In genomic region chr17:30852345-30852744, GRCm38 (mm10) we compare ENCODE assay signal across 21 mouse cellular contexts. TPM values are rescaled to one million over a fixed set of nuclear protein-coding genes. Genes with fewer than 3 reads are reported as not detected.
DNase-seq lines count a peak whose midpoint lies in the region; ATAC-seq and TF ChIP-seq lines count a peak whose summit lies in the region.
"Had no signal": no experiment of that assay in that cellular context is flagged by ENCODE, and none has a peak within 500 bp of the region (broad histone marks: within the 10 kb centered on the region; RNA-seq: fewer than 3 reads in every experiment).

No protein-coding gene starts in this region.

- no peak for TF ChIP-seq EP300 in heart, adult 2 months (IDR thresholded peaks at IDR 0.05; ENCODE audit: insufficient read depth, low read depth, low read length)
- TF ChIP-seq EP300 in liver, postnatal 0 days (IDR thresholded peaks at IDR 0.05; ENCODE audit: low read depth) = no peak

- no peak overlapping the region for H3K9ac ChIP-seq in heart, adult 2 months (ENCODE audit: low read depth, low read length)
- H3K9ac ChIP-seq in liver, postnatal 0 days (replicated peaks) = no peak overlapping the region
- H3K9ac ChIP-seq in liver, embryonic 12.5 days = no peak overlapping the region
- H3K9ac ChIP-seq in midbrain, embryonic 14.5 days (replicated peaks; ENCODE audit: low read length) = no peak overlapping the region
- H3K9ac ChIP-seq: heart, embryonic 12.5 days; hindbrain, embryonic 14.5 days; intestine, embryonic 15.5 days; lung, embryonic 15.5 days; neural tube, embryonic 12.5 days had no signal

- TF ChIP-seq CTCF in heart, adult 2 months (IDR thresholded peaks at IDR 0.05) = 0 out of 2 replicates have a peak, but pooled peaks have one; percentile 9
- TF ChIP-seq CTCF in liver, postnatal 0 days (IDR thresholded peaks at IDR 0.05; ENCODE audit: low read depth) = peak; percentile 18; the same call in 1 of the 2 replicates
- TF ChIP-seq CTCF in E14TG2a.4 (conservative IDR thresholded peaks at IDR 0.05; ENCODE audit: low read length) = peak; percentile 86

- H3K9me3 ChIP-seq in liver, postnatal 0 days (ENCODE audit: low read length) = no peaks in the 10 kb centered on the region
- H3K9me3 ChIP-seq in liver, embryonic 12.5 days (replicated peaks) = no peaks in the 10 kb centered on the region
- no peaks in the 10 kb centered on the region for H3K9me3 ChIP-seq in E14TG2a.4 (ENCODE audit: low read length)
- H3K9me3 ChIP-seq in midbrain, embryonic 14.5 days (ENCODE audit: control insufficient read depth, low read length) = no peaks in the 10 kb centered on the region
- H3K9me3 ChIP-seq: intestine, embryonic 15.5 days; lung, embryonic 15.5 days; midbrain, embryonic 10.5 days; neural tube, embryonic 12.5 days had no signal

- H3K4me3 ChIP-seq in heart, adult 2 months = no peak overlapping the region
- H3K4me3 ChIP-seq in liver, postnatal 0 days (ENCODE audit: low read depth, low read length) = no peak overlapping the region
- no peak overlapping the region for H3K4me3 ChIP-seq in liver, embryonic 12.5 days
- no peak overlapping the region for H3K4me3 ChIP-seq in E14TG2a.4 (replicated peaks; ENCODE audit: low read length)
- H3K4me3 ChIP-seq in midbrain, embryonic 14.5 days (replicated peaks; ENCODE audit: low read depth, low read length) = no peak overlapping the region
- H3K4me3 ChIP-seq: heart, embryonic 12.5 days; intestine, embryonic 15.5 days; lung, embryonic 15.5 days; midbrain, embryonic 10.5 days; neural tube, embryonic 12.5 days had no signal

- H3K27me3 ChIP-seq in heart, adult 2 months (ENCODE audit: control insufficient read depth, insufficient read depth, low read length) = no peaks in the 10 kb centered on the region
- no peaks in the 10 kb centered on the region for H3K27me3 ChIP-seq in liver, postnatal 0 days (ENCODE audit: insufficient read depth, low read length)
- H3K27me3 ChIP-seq in liver, embryonic 12.5 days (replicated peaks) = no peaks in the 10 kb centered on the region
- H3K27me3 ChIP-seq in E14TG2a.4 (ENCODE audit: insufficient read depth, low read length) = no peaks in the 10 kb centered on the region
- no peaks in the 10 kb centered on the region for H3K27me3 ChIP-seq in midbrain, embryonic 14.5 days (ENCODE audit: control insufficient read depth, insufficient read depth, low read length)
- H3K27me3 ChIP-seq: heart, embryonic 12.5 days; intestine, embryonic 15.5 days; lung, embryonic 15.5 days; neural tube, embryonic 12.5 days had no signal

- no peaks in the 10 kb centered on the region for H3K79me2 ChIP-seq in heart, adult 2 months (replicated peaks; ENCODE audit: control insufficient read depth, insufficient read depth, low read length)

- TF ChIP-seq POLR2A in heart, adult 2 months (IDR thresholded peaks at IDR 0.05; ENCODE audit: insufficient read depth, low read depth, low read length) = no peak

- intact Hi-C loops in heart, adult 2 months (cut with DNase I) = no loop called here
- intact Hi-C loops in heart, postnatal 10 days (cut with DNase I) = no loop called here

- no peaks in the 10 kb centered on the region for H3K36me3 ChIP-seq in heart, adult 2 months (ENCODE audit: control insufficient read depth, insufficient read depth, low read length)
- H3K36me3 ChIP-seq in liver, postnatal 0 days (replicated peaks; ENCODE audit: insufficient read depth, low read length) = no peaks in the 10 kb centered on the region
- no peaks in the 10 kb centered on the region for H3K36me3 ChIP-seq in liver, embryonic 12.5 days
- H3K36me3 ChIP-seq in E14TG2a.4 (ENCODE audit: insufficient read depth, low read length) = peaks cover 60% of the 10 kb centered on the region
- H3K36me3 ChIP-seq in midbrain, embryonic 14.5 days (ENCODE audit: control insufficient read depth, insufficient read depth, low read length) = no peaks in the 10 kb centered on the region
- H3K36me3 ChIP-seq: heart, embryonic 12.5 days; intestine, embryonic 15.5 days; lung, embryonic 15.5 days; midbrain, embryonic 10.5 days; neural tube, embryonic 12.5 days had no signal

- no peak for ATAC-seq in liver, postnatal 0 days
- ATAC-seq in liver, embryonic 12.5 days = no peak
- no peak for ATAC-seq in midbrain, embryonic 14.5 days (ENCODE audit: low FRiP score, low TSS enrichment)
- ATAC-seq: intestine, embryonic 15.5 days had no signal

- no peak overlapping the region for H3K27ac ChIP-seq in heart, adult 2 months
- H3K27ac ChIP-seq in liver, postnatal 0 days (ENCODE audit: low read depth) = no peak overlapping the region
- no peak overlapping the region for H3K27ac ChIP-seq in liver, embryonic 12.5 days
- no peak overlapping the region for H3K27ac ChIP-seq in midbrain, embryonic 14.5 days (replicated peaks; ENCODE audit: low read depth, low read length)
- H3K27ac ChIP-seq: hindbrain, embryonic 14.5 days; intestine, embryonic 15.5 days; lung, embryonic 15.5 days; macrophage; midbrain, embryonic 10.5 days; neural tube, embryonic 12.5 days had no signal

- DNase-seq in heart, adult 2 months = no peak
- no peak for DNase-seq in heart, postnatal 10 days
- DNase-seq in liver, postnatal 0 days = no peak
- peak; percentile 87 for DNase-seq in ZHBTc4 (ENCODE audit: low read depth, low spot score)
- no peak for DNase-seq in midbrain, embryonic 14.5 days
- DNase-seq in thymus, postnatal 25 days = no peak
- DNase-seq: adrenal gland, postnatal 10 days; cerebellum, postnatal 10 days; left cerebral cortex, postnatal 4 days; spleen, adult 18-20 months had no signal

- H3K4me1 ChIP-seq in heart, adult 2 months (ENCODE audit: control insufficient read depth, insufficient read depth, low read length) = no peaks in the 10 kb centered on the region
- H3K4me1 ChIP-seq in liver, postnatal 0 days (ENCODE audit: insufficient read depth) = no peaks in the 10 kb centered on the region
- H3K4me1 ChIP-seq in liver, embryonic 12.5 days = no peaks in the 10 kb centered on the region
- no peaks in the 10 kb centered on the region for H3K4me1 ChIP-seq in E14TG2a.4 (replicated peaks; ENCODE audit: low read depth, low read length)
- H3K4me1 ChIP-seq in midbrain, embryonic 14.5 days (ENCODE audit: control insufficient read depth, insufficient read depth, low read length) = no peaks in the 10 kb centered on the region
- H3K4me1 ChIP-seq: heart, embryonic 12.5 days; intestine, embryonic 15.5 days; lung, embryonic 15.5 days; midbrain, embryonic 10.5 days; neural tube, embryonic 12.5 days had no signal

- no peak overlapping the region for H3K4me2 ChIP-seq in liver, postnatal 0 days (ENCODE audit: low read depth, low read length)
- no peak overlapping the region for H3K4me2 ChIP-seq in liver, embryonic 12.5 days
- no peak overlapping the region for H3K4me2 ChIP-seq in midbrain, embryonic 14.5 days (ENCODE audit: low read length)
- H3K4me2 ChIP-seq: heart, embryonic 12.5 days; hindbrain, embryonic 14.5 days; intestine, embryonic 15.5 days; lung, embryonic 15.5 days; neural tube, embryonic 12.5 days had no signal

RNA-seq across cellular contexts. Expression of gene Glp1r, which starts 49.3 kb away (rescaled TPM):
- under 1 TPM; 0.16 to 0.25 TPM for total RNA-seq in heart, adult 2 months (2021)
- polyA plus RNA-seq in heart, adult 2 months (2012; rRNA removed) = 0.29 and 0.64 TPM in 2 replicates
- under 1 TPM; 0.55 to 0.60 TPM for total RNA-seq in heart, postnatal 10 days (2021)
- polyA plus RNA-seq in liver, postnatal 0 days (2015; fragmentation: Nextera tagmentation; extraction: Ambion mirVana) = not detected in 2 replicates
- polyA plus RNA-seq in liver, embryonic 12.5 days (2016; fragmentation: Nextera tagmentation; extraction: Ambion mirVana) = 0.06 TPM in 1 of 2 replicates, not detected in the other
- polyA plus RNA-seq in midbrain, embryonic 14.5 days (2014; fragmentation: Nextera tagmentation; extraction: Ambion mirVana) = 0.46 and 0.58 TPM in 2 replicates
- total RNA-seq: gastrocnemius, adult 18-20 months; granulocyte monocyte progenitor cell, adult 5-6 weeks had no signal
- polyA plus RNA-seq: macrophage; midbrain, embryonic 10.5 days had no signal

Comparison
In these comparisons a context has a peak if more than half of its experiments do, and no peak if none do; other contexts are left out.
1. CTCF ChIP-seq: peak in every context shown above with its lines; median percentile 86 in E14TG2a.4; 18 in liver, postnatal 0 days; 9 in heart, adult 2 months.